Mouse (Mus musculus): ENCODE results near the gene Hist1h2bb.

GRCm38 (mm10) chr13:23772561-23773313, 26.2 kb downstream of the Hist1h2bb start:
- no peak for TF ChIP-seq CTCF (IDR thresholded peaks at IDR 0.05; ENCODE audit: control insufficient read depth, insufficient read depth, insufficient read length)
- no peak for TF ChIP-seq MAX (IDR thresholded peaks at IDR 0.05)
